Mouse (Mus musculus) cerebral cortex, adult 2 months (tissue): ENCODE results near the gene Slx4.

Experiments used
- WGBS: fragments of 180-500 bp; shearing (Covaris S2); methylation state at CpG from one replicate; pipeline ENCODE4 v1.1.7; 2018; 5-methylcytosine and 5-hydroxymethylcytosine counted together

Gene Slx4

GRCm38 (mm10) chr16:4012882-4013570 lies 9.5 kb upstream of the Slx4 start:
- WGBS, result 73% methylated on average over 4 of the region's 4 CpGs

GRCm38 (mm10) chr16:3988410-3988809 lies 15.2 kb downstream of the Slx4 start:
- 88% methylated on average over 4 of the region's 4 CpGs for WGBS

- 70% methylated on average over 7 of the region's 7 CpGs for WGBS
Observed at GRCm38 (mm10) chr16:3983146-3983700, 20.3 kb downstream of the Slx4 start.

GRCm38 (mm10) chr16:3982173-3982572 lies 21.4 kb downstream of the Slx4 start:
- 88% methylated on average over 4 of the region's 4 CpGs for WGBS

GRCm38 (mm10) chr16:3976712-3977111 lies 26.9 kb downstream of the Slx4 start:
- 52% methylated on average over 3 of the region's 3 CpGs for WGBS

GRCm38 (mm10) chr16:3976251-3976671 lies 27.3 kb downstream of the Slx4 start, which contains the start of gene Nlrc3:
Gene Nlrc3 (minus strand): TSS chr16:3976632.
- WGBS, result 82% methylated on average over 4 of the region's 4 CpGs

GRCm38 (mm10) chr16:3975658-3976057 lies 27.9 kb downstream of the Slx4 start:
- 90% methylated on average over 7 of the region's 7 CpGs for WGBS

GRCm38 (mm10) chr16:3974456-3974855 lies 29.1 kb downstream of the Slx4 start:
- 90% methylated on average over 19 of the region's 19 CpGs for WGBS

- WGBS, result 86% methylated on average over 3 of the region's 3 CpGs
Observed at GRCm38 (mm10) chr16:3965534-3965933, 38.0 kb downstream of the Slx4 start.

- WGBS, result 81% methylated on average over 10 of the region's 10 CpGs
Observed at GRCm38 (mm10) chr16:3964990-3965389, 38.6 kb downstream of the Slx4 start.

GRCm38 (mm10) chr16:3959261-3959660 lies 44.3 kb downstream of the Slx4 start:
- WGBS, result 69% methylated on average over 2 of the region's 2 CpGs

GRCm38 (mm10) chr16:3956369-3956768 lies 47.2 kb downstream of the Slx4 start:
- WGBS, result 68% methylated on average over 6 of the region's 6 CpGs

- 93% methylated on average over 1 of the region's 1 CpGs for WGBS
Observed at GRCm38 (mm10) chr16:3951141-3951540, 52.4 kb downstream of the Slx4 start.

GRCm38 (mm10) chr16:3934701-3935100 lies 68.9 kb downstream of the Slx4 start:
- 90% methylated on average over 4 of the region's 4 CpGs for WGBS

GRCm38 (mm10) chr16:3934091-3934490 lies 69.5 kb downstream of the Slx4 start:
- 100% methylated on average over 1 of the region's 1 CpGs for WGBS

- 81% methylated on average over 6 of the region's 6 CpGs for WGBS
Observed at GRCm38 (mm10) chr16:3933536-3933935, 70.0 kb downstream of the Slx4 start.

GRCm38 (mm10) chr16:3929151-3929550 lies 74.4 kb downstream of the Slx4 start:
- 76% methylated on average over 7 of the region's 7 CpGs for WGBS
